Mouse (Mus musculus) urinary bladder, postnatal 36 days (tissue): ENCODE results near the gene Rnf213.
A peak's percentile ranks its signal among the peaks of the same experiment; 100 is the strongest.

Experiments
- DNase-seq, 2 experiments: peaks; one replicate each; pipeline ENCODE4 v3.0.0; 2022; ENCODE audit warnings: low spot score in 2 of 2, mixed read lengths in 1 of 2

Gene Rnf213

GRCm38 (mm10) chr11:119390271-119391231 lies 2.3 kb upstream of the Rnf213 start:
- peak; percentile 72 to 76 for DNase-seq

- DNase-seq, result no peak
These were observed 1.4 kb upstream of the Rnf213 start for GRCm38 (mm10) chr11:119391386-119392000.

GRCm38 (mm10) chr11:119392001-119392614 lies 792 bp upstream of the Rnf213 start:
- DNase-seq, result peak; percentile 68 to 79

GRCm38 (mm10) chr11:119393483-119393804 lies 544 bp downstream of the Rnf213 start:
- DNase-seq, result no peak

GRCm38 (mm10) chr11:119394210-119394609 lies 1.3 kb downstream of the Rnf213 start:
- no peak for DNase-seq

GRCm38 (mm10) chr11:119395394-119395793 lies 2.5 kb downstream of the Rnf213 start:
- no peak for DNase-seq

GRCm38 (mm10) chr11:119395931-119396330 lies 3.0 kb downstream of the Rnf213 start:
- DNase-seq, result no peak

GRCm38 (mm10) chr11:119396461-119396860 lies 3.6 kb downstream of the Rnf213 start:
- no peak for DNase-seq

GRCm38 (mm10) chr11:119402501-119403160 lies 9.7 kb downstream of the Rnf213 start:
- no peak for DNase-seq

- DNase-seq, result no peak
These were observed 11.7 kb downstream of the Rnf213 start for GRCm38 (mm10) chr11:119404627-119405026.

- DNase-seq, result no peak
These were observed 14.5 kb downstream of the Rnf213 start for GRCm38 (mm10) chr11:119407381-119407780.

- no peak for DNase-seq
These were observed 15.1 kb downstream of the Rnf213 start for GRCm38 (mm10) chr11:119407977-119408376.

- no peak for DNase-seq
These were observed 26.6 kb downstream of the Rnf213 start for GRCm38 (mm10) chr11:119419327-119420118.

GRCm38 (mm10) chr11:119420426-119420825 lies 27.5 kb downstream of the Rnf213 start:
- DNase-seq, result no peak

GRCm38 (mm10) chr11:119427431-119427830 lies 34.5 kb downstream of the Rnf213 start:
- no peak for DNase-seq

GRCm38 (mm10) chr11:119427986-119428385 lies 35.1 kb downstream of the Rnf213 start:
- no peak for DNase-seq

- DNase-seq, result peak; percentile 18 to 53
These were observed 35.8 kb downstream of the Rnf213 start for GRCm38 (mm10) chr11:119428649-119429136.

GRCm38 (mm10) chr11:119431516-119431915 lies 38.6 kb downstream of the Rnf213 start:
- DNase-seq, result no peak

- DNase-seq, result no peak
These were observed 39.8 kb downstream of the Rnf213 start for GRCm38 (mm10) chr11:119432706-119433105.

- no peak for DNase-seq
These were observed 41.4 kb downstream of the Rnf213 start for GRCm38 (mm10) chr11:119434316-119434715.
